Mouse (Mus musculus) heart, postnatal 0 days (tissue): ENCODE measurements around the gene Scgb2b15. TPM values are rescaled to one million over a fixed set of nuclear protein-coding genes. Genes with fewer than 3 reads are reported as not detected.
"Not testable (repeated sequence)": the region's sequence is repeated elsewhere in the genome, so short reads cannot be mapped to it uniquely, and the experiment has no call there.

Experiments used
- ATAC-seq: fragments of 200-750 bp; cut with Nextera tagmentation; 2 replicates; pipeline ENCODE4 v1.8.0; 2017; ENCODE audit warnings: low read depth, moderate number of reproducible peaks, moderate library complexity; ENCODE audit not compliant: insufficient read depth
- DNase-seq: peaks from one replicate; pipeline ENCODE4 v3.0.0-alpha.2; 2016; ENCODE audit warnings: low spot score
- H3K27ac ChIP-seq: fragments of 300-500 bp; sonication (generic); 2 replicates; pipeline ENCODE4 v1.5.1; 2014; ENCODE audit warnings: low read depth, mild to moderate bottlenecking
- H3K27me3 ChIP-seq: fragments of 300-500 bp; sonication (generic); 2 replicates; pipeline ENCODE4 v1.6.1; 2014; ENCODE audit warnings: low read length, mixed read lengths; ENCODE audit not compliant: control insufficient read depth, insufficient read depth
- H3K36me3 ChIP-seq: fragments of 300-500 bp; sonication (generic); replicated peaks from 2 replicates; pipeline ENCODE4 v1.6.1; 2014; ENCODE audit warnings: low read length, mixed read lengths; ENCODE audit not compliant: control insufficient read depth, insufficient read depth
- H3K4me1 ChIP-seq: fragments of 300-500 bp; sonication (generic); 2 replicates; pipeline ENCODE4 v1.6.1; 2014; ENCODE audit warnings: antibody characterized with exemption; ENCODE audit not compliant: control insufficient read depth, insufficient read depth
- H3K4me2 ChIP-seq: fragments of 300-500 bp; sonication (generic); 2 replicates; pipeline ENCODE4 v1.6.1; 2014; ENCODE audit warnings: low read depth, mild to moderate bottlenecking, low read length, moderate library complexity
- H3K4me3 ChIP-seq: fragments of 300-500 bp; sonication (generic); 2 replicates; pipeline ENCODE4 v1.5.1; 2014; ENCODE audit warnings: low read depth, low read length
- H3K9ac ChIP-seq: fragments of 300-500 bp; sonication (generic); replicated peaks from 2 replicates; pipeline ENCODE4 v1.6.1; 2014; ENCODE audit warnings: low read depth, low read length, mixed read lengths
- H3K9me3 ChIP-seq: fragments of 300-500 bp; sonication (generic); replicated peaks from 2 replicates; pipeline ENCODE4 v1.6.1; 2016; ENCODE audit warnings: low read length; ENCODE audit not compliant: control insufficient read depth
- polyA plus RNA-seq: library from polyadenylated mRNA; unstranded; fragments of >200 nt; fragmentation: Nextera tagmentation; extraction: Ambion mirVana; gene quantifications from 2 replicates; pipeline ENCODE4 v1.2.1, GENCODE M21; 2015
- total RNA-seq: library from RNA; depleted of rRNA; stranded (reverse); fragments of >200 nt; gene quantifications from 2 replicates; pipeline ENCODE4 v1.2.3, GENCODE M21; 2014; ENCODE audit warnings: low replicate concordance; rRNA removed

The Scgb2b15 gene
- total RNA-seq: not detected in 2 replicates
- not detected in 2 replicates for polyA plus RNA-seq

- H3K27me3 ChIP-seq, H3K27ac ChIP-seq, DNase-seq, H3K36me3 ChIP-seq, H3K4me1 ChIP-seq, H3K4me2 ChIP-seq, H3K9ac ChIP-seq, ATAC-seq, H3K4me3 ChIP-seq, H3K9me3 ChIP-seq: not testable (repeated sequence)
These were observed at the start of gene Scgb2b15 for GRCm38 (mm10) chr7:32829562-32829961. Gene Scgb2b15 (minus strand): TSS chr7:32829662.

GRCm38 (mm10) chr7:32836254-32836653 is 6.8 kb upstream of the Scgb2b15 start, which contains the start of gene Scgb1b15:
Gene Scgb1b15 (plus strand): TSS chr7:32836554.
- ATAC-seq, H3K27ac ChIP-seq, H3K4me1 ChIP-seq, H3K4me2 ChIP-seq, H3K9ac ChIP-seq, H3K36me3 ChIP-seq, DNase-seq, H3K4me3 ChIP-seq, H3K27me3 ChIP-seq, H3K9me3 ChIP-seq: not testable (repeated sequence)

Other genes with a start within 250 kb of the Scgb2b15 start
- gene Scgb1b15, start 6.9 kb upstream of the Scgb2b15 start, total RNA-seq: not detected in 2 replicates
- not detected in 2 replicates for gene Scgb1b15, start 6.9 kb upstream of the Scgb2b15 start, polyA plus RNA-seq
- gene Scgb2b17, start 226.9 kb upstream of the Scgb2b15 start, total RNA-seq: not detected in 2 replicates
- gene Scgb2b17, start 226.9 kb upstream of the Scgb2b15 start, polyA plus RNA-seq: not detected in 2 replicates
- not detected in 2 replicates for gene Scgb1b17, start 233.8 kb upstream of the Scgb2b15 start, total RNA-seq
- gene Scgb1b17, start 233.8 kb upstream of the Scgb2b15 start, polyA plus RNA-seq: not detected in 2 replicates